Mouse (Mus musculus): ENCODE data around the gene Wfdc12. TPM values are rescaled to one million over a fixed set of nuclear protein-coding genes. Genes with fewer than 3 reads are reported as not detected.

The Wfdc12 gene
- total RNA-seq, 2 experiments from 2014 or later: not detected

DNA sequence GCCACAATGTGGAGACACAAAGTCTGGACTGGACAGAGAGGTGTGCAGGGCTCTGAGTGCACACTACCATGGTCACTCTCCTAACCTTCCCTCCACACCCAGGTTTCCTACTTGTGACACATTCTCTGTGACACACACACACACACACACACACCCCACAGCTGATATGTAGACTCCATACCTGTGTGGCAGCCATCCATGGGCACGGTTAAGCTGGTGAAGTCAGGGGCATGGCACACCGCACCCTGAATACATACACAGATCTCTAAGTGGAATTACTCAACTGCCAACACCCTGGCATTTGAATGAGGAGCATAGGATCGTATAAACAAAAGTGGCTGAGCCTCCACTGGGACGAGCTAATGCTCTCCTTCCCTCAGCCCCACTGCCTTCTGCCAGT lies 9.6 kb downstream of the Wfdc12 start:
- ATAC-seq (replicated peaks; ENCODE audit: low FRiP score, low TSS enrichment, poor library complexity, severe bottlenecking): no peak

DNA sequence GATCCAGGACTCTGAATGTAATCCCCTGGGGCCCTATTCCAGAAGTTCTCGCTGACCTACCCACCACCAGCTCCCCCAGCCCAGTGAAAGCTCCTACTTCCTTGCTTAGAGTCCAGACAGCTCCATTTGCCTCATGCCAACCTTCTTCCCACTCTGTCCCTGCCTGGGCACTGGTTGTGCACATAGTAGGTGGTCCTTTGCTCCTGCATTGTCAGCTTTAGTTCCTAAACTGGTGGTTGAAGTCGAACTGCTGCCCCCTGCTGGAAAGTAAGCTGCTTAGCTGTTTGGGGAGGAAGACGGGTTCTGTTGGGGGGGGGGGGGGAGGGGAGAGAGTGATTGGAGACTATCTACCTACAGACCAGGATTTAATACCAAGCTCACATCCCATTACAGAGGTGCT lies 10.3 kb downstream of the Wfdc12 start:
- ATAC-seq (replicated peaks; ENCODE audit: low FRiP score, low TSS enrichment, poor library complexity, severe bottlenecking): no peak

DNA sequence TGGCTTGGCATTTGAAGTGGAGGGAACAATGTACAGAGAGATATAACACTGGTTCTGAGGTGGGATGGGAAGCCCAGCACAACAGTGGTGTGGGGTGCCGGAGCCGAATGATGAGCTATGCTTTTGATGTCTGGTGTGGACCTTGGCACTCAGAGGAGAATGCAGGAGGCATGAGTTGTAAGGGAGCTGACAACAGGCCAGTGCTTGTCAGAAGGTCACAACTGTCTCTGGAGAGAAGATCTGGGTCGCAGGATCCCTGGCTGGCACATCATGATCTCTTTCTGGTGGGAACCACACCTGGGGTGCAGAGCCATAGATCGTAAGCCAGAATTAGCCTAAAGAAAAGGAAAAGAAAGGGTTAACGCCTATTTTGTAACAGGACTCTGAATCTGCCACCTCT lies 12.6 kb downstream of the Wfdc12 start:
- no peak for ATAC-seq (replicated peaks; ENCODE audit: low FRiP score, low TSS enrichment, poor library complexity, severe bottlenecking)

DNA sequence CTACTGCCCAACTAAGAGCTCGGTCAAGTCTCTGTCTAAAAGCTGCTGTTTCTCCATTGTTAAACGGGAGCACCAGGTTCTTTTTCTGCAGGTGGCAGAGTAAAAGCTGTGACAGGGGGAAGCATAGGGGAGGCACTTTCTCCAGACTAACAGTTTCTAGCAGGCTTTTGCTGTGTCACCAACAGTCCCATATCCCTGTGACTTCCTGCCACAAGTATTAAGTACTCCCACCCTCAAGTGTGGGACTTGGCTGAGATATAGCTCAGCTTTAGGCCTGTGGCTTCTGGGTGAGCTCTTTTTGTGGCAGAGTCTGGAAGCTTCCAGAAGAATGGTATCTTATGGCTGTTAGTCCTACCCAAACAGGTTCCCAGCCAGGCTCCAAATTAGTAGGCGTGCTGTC lies 14.6 kb downstream of the Wfdc12 start:
- no peak for ATAC-seq (replicated peaks; ENCODE audit: low FRiP score, low TSS enrichment, poor library complexity, severe bottlenecking)

DNA sequence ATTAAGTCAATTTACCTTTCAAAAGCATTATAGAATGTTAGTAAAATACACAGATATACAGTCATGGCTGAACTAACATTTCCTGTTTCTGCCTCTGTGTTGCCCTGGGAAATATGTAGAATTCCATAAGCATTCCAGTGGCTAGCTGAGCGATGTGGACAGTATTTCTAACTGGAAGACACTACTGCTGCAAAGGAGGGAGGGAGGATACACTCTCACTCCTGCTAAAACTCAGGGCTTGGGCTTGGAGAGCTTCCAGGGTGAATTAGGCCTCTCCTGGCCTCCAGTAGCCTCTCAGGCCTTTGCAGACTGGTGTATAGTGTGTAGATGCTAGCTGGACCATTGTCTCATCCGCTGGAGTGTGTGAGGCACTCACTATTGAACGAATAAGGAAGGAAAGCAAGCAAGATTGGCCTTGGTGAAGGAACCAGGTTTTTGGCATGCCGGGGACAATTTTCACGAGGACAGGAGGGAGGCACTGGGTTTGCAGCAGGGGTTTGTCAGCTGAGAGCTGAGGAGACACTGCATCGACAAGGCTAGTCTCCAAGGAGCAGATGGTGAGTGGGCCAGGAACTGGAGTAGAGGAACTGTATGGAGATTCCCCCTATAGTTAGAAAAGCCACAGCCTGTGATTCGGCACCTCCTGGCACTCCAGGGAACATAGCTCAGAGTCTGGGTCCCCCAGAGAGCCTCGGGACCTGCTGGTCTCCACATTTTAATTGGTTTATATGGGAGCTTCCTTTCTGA lies 15.6 kb downstream of the Wfdc12 start:
- no peak for ATAC-seq (replicated peaks; ENCODE audit: low FRiP score, low TSS enrichment, poor library complexity, severe bottlenecking)

DNA sequence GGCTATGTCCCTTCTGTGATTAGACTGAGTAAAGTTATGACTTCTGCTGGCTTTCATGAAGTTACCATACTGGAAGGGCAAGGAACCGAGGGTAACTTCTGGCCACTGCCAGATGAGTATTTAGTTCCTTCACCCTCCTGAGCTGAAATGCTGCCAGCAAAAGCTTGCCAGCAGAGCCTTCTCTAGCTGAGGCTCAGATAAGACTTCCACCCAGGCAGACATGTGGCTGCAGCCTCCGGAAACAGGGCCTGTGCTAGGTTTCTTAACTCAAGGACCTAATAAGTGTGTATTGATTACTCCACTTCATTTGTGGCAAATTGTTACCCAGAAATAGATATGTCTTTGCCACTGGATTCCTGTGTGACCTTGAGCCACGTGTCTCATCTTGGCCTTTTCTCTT lies 17.0 kb downstream of the Wfdc12 start:
- ATAC-seq (replicated peaks; ENCODE audit: low FRiP score, low TSS enrichment, poor library complexity, severe bottlenecking): peak; percentile 68

DNA sequence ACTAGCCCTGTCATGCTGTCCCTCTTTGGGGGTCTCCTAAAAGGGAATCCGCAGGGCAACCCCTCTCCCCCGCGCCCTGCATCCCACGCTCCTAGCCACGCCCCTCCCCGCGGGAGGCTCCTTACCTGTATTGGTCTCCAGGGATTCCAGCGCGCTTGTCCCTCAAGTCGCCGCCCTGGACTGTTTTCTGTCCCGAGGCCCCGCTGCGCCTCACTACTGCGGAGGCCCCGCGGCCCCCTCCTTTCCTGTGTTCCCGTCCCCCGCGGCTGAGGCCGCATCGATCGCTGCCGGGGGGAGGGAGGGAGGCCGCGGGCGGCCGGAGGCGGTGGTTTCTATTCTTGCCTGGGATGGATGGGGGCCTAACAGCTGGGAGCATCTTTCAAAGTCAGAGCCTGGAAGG lies 19.5 kb downstream of the Wfdc12 start, which contains the start of gene Kcns1:
Gene Kcns1, minus strand, starts transcription at position 212 of the 400 bp plus-strand sequence.
- no peak for ATAC-seq (replicated peaks; ENCODE audit: low FRiP score, low TSS enrichment, poor library complexity, severe bottlenecking)

DNA sequence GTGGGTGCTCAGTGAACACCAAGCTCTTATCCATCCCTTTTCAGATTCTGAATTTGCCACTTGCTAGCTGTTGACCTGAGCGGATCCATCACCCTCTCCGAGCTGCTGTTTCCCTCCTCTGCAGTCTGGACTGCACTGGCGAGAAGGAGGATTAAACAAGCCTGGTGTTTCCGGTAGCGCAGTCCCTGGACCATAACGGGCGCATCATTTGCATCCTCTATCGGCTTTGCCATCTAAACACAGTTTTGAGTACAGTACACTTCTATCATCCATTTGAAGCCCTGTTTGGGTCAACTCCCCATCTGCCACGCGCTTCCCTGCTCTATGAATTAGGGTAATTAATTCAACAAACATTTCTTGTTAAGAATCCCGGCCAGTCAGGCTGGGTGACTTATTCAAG lies 20.1 kb downstream of the Wfdc12 start:
- no peak for ATAC-seq (replicated peaks; ENCODE audit: low FRiP score, low TSS enrichment, poor library complexity, severe bottlenecking)

DNA sequence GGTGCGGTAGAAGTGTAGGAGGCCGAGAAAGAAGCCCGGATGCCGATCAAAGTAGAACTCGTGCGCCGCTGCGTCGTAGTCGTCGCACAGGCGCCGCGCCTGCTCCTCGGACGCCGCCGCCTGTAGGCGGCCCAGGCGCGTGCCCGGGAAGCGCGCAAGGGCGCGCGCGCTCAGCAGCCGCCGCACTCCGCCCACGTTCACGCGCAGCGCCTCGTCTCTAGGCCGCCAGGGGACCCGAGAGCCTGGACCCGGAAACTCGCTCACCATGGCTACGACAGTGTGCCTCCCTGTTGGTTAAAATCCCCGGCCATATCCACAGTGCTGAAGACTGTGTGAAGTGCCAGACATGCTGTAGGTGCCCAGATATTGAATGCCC lies 21.8 kb downstream of the Wfdc12 start:
- ATAC-seq (replicated peaks; ENCODE audit: low FRiP score, low TSS enrichment, poor library complexity, severe bottlenecking): peak; percentile 34; the same call in 1 of the 2 replicates

DNA sequence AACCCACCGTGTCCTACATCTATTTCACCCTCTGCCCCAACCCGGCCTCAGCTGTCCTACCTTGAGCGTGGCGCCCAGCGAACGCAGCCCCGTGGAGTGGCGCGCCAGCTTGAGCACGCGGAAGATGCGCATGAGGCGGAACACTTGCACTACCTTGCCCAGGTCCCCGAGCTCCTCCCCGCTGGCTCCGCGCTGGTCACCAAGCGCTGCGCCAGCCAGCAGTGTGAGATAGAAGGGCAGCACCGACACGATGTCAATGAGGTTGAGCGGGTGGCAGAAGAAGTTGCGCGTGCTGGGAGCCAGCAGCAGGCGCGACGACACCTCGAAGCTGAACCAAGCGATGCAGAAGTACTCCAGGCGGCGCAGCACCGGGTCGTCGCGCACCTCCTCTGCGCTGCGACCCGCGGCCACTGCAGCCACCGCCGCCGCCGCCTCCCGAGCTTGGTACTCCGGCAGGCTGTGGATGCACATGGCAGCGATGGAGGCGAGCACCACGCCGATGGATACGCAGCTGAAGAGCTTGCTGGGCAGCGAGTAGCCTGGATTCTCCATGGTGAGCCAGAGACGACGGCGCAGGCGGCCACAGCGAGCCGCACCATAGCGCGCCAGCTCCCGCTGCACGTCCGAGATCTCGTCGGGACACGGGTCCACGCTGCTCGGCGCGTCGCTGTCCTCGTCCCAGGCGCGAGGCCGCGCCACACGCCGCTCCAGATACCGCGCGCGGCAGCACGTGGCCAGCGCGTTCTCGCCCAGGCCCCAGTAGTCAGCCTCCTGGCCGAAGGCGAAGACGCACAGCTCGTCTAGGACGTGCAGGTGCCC lies 22.4 kb downstream of the Wfdc12 start:
- 0 out of 2 replicates have a peak, but pooled peaks have one; percentile 16 for ATAC-seq (replicated peaks; ENCODE audit: low FRiP score, low TSS enrichment, poor library complexity, severe bottlenecking)

DNA sequence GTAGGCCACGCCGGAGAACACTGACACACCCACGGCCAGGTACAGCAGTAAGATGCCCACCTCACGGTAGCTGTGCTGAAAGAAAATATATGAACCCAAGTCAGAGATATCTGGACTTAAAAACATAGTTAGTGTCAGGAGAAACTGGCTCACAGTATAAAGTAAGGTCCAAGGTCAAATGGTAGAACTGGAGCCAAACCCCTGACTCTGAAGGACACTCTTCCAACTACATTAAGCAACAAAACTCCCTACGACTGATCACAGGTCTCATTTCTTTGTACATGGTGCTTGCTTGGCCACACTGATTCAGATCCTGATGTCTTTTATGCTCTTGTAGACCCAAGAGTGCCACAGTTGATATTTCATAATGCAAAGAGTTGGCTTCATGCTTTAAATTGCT lies 25.5 kb downstream of the Wfdc12 start:
- no peak for ATAC-seq (replicated peaks; ENCODE audit: low FRiP score, low TSS enrichment, poor library complexity, severe bottlenecking)

DNA sequence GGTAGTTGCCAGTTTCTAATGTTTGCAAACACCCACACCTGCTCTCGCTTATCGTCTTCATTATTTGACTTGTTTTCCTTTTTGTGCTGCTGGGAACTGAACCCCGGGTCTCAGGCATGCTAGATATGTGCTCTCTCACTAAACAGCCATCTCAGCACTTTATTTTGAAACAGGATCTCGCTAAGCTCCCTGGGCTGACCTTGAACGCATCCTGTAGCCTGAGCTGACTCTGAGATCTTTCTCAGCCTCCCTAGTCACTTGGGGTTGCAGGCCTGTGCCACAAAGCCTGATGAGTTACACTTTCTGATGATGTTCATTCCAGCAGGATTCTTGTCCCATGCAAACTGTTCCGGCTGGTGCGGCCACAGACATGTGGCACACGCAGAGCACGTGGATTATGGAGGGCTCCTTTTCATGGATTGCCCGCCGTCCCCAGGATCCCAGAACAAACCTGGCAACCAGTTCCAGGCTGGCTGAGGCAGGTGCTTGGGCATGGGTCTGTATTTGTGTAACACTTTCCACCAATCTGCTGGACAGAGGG lies 28.8 kb downstream of the Wfdc12 start:
- ATAC-seq (replicated peaks; ENCODE audit: low FRiP score, low TSS enrichment, poor library complexity, severe bottlenecking): no peak

DNA sequence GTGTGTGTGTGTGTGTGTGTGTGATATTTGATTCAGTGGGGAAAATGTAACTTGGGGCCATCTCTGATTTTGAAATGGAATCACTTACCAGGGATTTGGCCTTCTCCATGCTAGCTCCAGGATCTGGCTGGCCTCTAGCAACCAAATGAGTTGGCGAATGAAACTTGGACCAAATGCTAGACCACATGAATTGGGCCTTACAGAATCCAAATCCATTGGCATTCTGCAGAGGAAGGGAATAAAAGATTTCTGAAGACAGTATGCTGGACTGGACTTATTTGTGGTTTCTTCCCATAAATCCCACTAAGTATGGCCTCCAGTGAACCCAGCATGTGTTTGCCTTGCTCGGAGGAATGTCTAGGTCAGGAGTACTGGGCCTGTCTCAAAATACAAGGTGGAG lies 31.6 kb downstream of the Wfdc12 start:
- ATAC-seq (replicated peaks; ENCODE audit: low FRiP score, low TSS enrichment, poor library complexity, severe bottlenecking): no peak

DNA sequence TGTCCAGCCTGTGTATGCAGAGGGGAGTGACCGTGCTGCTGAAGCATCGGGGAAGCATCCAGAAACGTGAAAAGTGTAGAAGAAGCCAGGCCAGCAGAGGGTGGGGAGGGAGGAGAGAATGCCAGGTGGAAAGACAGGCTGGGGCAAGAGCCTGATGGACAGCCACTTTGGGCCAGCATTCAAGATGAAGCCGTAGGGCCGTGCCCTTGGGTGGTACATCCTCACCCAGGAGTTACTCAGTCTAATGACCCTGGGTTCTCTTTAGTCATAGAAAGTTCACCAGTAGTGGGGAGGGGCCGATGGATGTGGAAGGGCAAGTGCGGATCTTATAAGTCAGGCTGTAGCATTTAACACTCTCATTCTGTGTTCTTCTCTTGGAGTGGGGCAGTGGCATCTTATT lies 34.2 kb downstream of the Wfdc12 start:
- no peak for ATAC-seq (replicated peaks; ENCODE audit: low FRiP score, low TSS enrichment, poor library complexity, severe bottlenecking)

DNA sequence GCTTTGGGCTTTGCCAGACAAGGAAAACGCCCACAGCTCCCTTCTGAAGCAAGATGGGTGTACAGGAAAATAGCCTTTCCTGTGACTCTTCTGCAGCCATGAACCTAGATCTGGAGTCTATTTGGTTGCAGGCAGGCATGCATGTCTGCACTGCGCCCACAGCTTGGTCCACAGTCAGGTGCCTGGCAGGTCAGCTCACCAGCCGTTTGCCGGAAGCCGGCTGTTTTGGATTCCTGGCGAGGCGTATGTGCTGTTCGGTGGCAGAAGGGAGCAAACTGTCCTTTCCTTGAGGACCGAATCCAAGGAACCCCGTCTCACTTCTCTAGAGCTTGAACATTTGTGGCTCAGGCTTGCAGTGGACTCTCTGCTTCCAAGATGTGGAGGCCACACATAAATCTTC lies 36.4 kb downstream of the Wfdc12 start:
- ATAC-seq (replicated peaks; ENCODE audit: low FRiP score, low TSS enrichment, poor library complexity, severe bottlenecking): no peak

DNA sequence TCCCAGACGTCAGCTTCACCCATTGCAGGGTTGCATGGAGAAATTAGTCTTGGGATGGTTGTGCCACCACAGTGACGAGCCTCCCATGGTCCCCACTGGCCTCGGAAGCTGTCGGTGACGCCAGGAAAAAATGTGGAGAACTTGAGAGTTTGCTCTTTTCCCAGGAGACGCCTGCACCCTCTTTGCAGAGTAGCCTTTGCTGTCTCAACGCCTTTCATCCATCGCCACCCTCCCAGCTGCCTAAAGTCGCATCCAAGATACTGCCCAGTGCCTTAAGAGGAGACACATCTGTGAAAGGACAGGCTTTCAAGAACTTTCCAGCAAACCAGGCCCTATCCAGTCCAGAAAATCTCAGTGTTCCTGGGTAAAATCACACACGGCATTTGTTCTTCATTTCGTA lies 38.1 kb downstream of the Wfdc12 start:
- no peak for ATAC-seq (replicated peaks; ENCODE audit: low FRiP score, low TSS enrichment, poor library complexity, severe bottlenecking)

DNA sequence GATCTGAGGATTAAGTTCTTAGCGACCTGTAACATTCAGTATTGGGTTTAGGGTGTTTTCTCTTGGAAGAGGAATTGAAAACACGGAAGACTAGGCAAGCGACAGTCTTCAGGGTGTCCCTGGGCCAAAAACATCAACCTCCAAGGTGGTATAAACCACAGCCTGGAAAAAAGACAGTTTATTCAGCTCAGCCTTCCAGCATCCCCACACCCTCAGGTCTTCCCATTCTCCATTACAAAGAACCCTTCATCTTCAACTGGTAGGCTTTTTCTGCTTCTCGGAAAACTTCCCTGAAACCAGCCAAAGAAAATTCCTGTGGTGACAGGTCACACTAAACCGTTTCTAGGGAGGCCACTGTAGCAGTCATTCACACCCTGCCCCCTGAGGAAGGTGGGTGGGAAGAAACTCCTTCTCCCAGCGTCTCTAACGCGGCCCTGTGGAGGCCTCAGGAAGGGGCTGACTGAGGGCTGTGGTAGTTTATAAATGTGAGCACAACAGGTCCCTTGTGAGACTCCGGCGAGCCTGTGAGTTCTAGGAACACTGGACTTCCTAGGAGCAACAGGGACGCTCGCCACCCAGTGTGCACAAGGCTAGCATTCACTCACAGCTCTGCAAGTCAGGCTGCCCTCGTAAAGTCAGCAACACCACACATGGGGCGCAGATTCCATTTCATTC lies 40.2 kb downstream of the Wfdc12 start:
- no peak for ATAC-seq (replicated peaks; ENCODE audit: low FRiP score, low TSS enrichment, poor library complexity, severe bottlenecking)

DNA sequence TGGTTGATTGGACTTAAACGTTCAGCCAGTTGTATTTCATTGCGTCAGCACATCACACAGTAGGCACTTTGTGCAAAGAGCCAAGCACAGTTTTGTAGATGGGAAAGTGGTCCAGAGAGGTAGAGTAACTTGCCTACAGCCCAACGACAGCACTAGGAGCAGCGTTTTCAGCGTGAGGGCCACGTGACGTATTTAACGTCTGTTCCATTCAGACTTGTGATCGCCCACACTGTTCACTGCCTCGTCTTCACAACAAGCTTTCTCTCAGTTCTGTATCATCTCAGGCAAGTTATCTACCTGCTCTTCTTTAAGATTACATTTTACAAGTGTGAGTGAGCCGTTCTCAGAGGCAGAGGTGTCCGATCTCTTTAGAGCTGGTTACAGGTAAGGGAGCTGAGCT lies 43.9 kb downstream of the Wfdc12 start:
- no peak for ATAC-seq (replicated peaks; ENCODE audit: low FRiP score, low TSS enrichment, poor library complexity, severe bottlenecking)

DNA sequence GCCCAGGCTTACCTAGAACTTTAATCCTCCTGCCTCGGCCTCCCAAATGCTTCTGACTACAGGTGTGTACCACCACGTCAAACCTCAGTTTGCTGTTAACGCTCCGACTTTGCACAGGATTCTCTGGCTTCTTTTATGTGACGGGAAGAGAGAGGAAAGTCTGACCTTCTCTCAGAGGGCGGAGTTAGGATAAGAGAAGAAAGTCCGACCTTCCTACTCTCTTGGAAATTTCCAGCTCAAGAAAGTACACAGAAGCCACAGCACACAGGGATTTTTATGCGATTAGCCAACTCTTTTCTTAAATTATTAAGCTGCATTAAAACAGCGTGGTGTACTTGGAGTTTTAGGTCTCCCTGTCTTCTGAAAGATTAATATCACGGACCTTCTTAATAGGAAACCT lies 45.9 kb downstream of the Wfdc12 start:
- no peak for ATAC-seq (replicated peaks; ENCODE audit: low FRiP score, low TSS enrichment, poor library complexity, severe bottlenecking)

DNA sequence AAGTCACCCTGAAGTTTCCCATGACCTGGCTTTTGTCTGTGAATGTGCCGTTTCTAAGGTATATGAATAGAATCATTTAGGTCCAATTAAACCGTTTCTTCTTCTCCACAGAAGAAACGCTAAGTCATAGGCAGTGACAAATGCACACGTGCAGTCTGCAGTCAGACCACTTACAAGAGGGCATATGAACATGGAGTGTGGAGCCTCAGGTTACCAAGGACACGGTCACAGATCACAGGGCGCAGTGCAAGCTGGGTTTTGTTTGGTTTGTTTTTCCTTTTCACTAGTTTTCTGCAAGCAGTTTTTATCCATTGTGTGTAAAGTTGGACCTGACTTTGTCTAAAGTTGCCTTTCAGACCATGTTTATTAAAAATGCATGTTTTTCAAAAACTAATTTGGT lies 46.4 kb downstream of the Wfdc12 start:
- ATAC-seq (replicated peaks; ENCODE audit: low FRiP score, low TSS enrichment, poor library complexity, severe bottlenecking): no peak
